In the genomic region with DNA sequence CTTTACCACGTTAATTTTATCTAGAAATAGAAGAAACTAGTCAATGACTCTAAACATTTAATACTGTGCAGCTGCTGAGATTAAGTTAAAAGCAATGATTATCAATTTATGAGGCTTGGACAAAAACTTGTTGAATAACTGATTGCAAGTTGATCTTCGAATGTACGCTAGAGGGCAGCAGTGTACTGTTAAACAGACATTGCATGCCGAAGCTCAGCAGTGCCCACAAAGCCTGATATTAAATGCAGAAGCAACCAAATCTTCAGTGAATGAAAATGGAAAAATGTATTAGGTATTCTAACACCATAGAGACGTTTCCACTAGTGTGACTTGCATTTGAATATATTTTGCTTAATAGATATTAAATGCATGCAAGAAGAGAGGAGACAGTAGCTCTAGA, we compare ENCODE assay signal across 9 mouse cellular contexts. TPM values are rescaled to one million over a fixed set of nuclear protein-coding genes. Genes with fewer than 3 reads are reported as not detected.
DNase-seq lines count a peak whose midpoint lies in the region; ATAC-seq and TF ChIP-seq lines count a peak whose summit lies in the region.
"Had no signal": no experiment of that assay in that cellular context is flagged by ENCODE, and none has a peak within 500 bp of the region (broad histone marks: within the 10 kb centered on the region; RNA-seq: fewer than 3 reads in every experiment).

No protein-coding gene starts in this region.

- ATAC-seq in heart, embryonic 12.5 days (ENCODE audit: insufficient number of reproducible peaks, low FRiP score): no peak
- peak; percentile 86 for ATAC-seq in frontal cortex, adult (ENCODE audit: low TSS enrichment)
- ATAC-seq in stomach, postnatal 0 days (ENCODE audit: low FRiP score, low TSS enrichment): no peak

- 3% methylated on average over 5 of the region's 5 CpGs for WGBS in heart, embryonic 12.5 days
- 1% methylated on average over 5 of the region's 5 CpGs for WGBS in midbrain, embryonic 10.5 days
- WGBS in stomach, postnatal 0 days: 0% methylated on average over 5 of the region's 5 CpGs

- dilution Hi-C loops in CH12.LX (cut with MboI; ENCODE audit: extremely low pct_ligation_motif_present, extremely low pct_unique_long_range_greater_than_20kb, low sequenced_read_pairs): no loop called here

- in situ Hi-C loops in CH12.LX (cut with MboI; ENCODE audit: low pct_ligation_motif_present, low pct_unique_long_range_greater_than_20kb, low sequenced_read_pairs): no loop called here

- no peaks in the 10 kb centered on the region for H3K9me3 ChIP-seq in heart, embryonic 12.5 days (replicated peaks)
- H3K9me3 ChIP-seq in CH12.LX (replicated peaks; ENCODE audit: low read length): no peaks in the 10 kb centered on the region
- H3K9me3 ChIP-seq in midbrain, embryonic 10.5 days (replicated peaks): no peaks in the 10 kb centered on the region
- H3K9me3 ChIP-seq in stomach, postnatal 0 days (ENCODE audit: control insufficient read depth, low read length): no peaks in the 10 kb centered on the region
- H3K9me3 ChIP-seq: liver, embryonic 15.5 days had no signal

- no peak overlapping the region for H3K4me3 ChIP-seq in heart, embryonic 12.5 days
- no peak overlapping the region for H3K4me3 ChIP-seq in CH12.LX (replicated peaks in 1 of 3; ENCODE audit: low read depth in 2 of 3, low read length in 2 of 3, poor library complexity in 1 of 3)
- H3K4me3 ChIP-seq in layer of hippocampus, adult 2 months: no peak overlapping the region
- no peak overlapping the region for H3K4me3 ChIP-seq in midbrain, embryonic 10.5 days
- no peak overlapping the region for H3K4me3 ChIP-seq in stomach, postnatal 0 days (ENCODE audit: low read depth, low read length)
- H3K4me3 ChIP-seq: liver, embryonic 15.5 days had no signal

- no peaks in the 10 kb centered on the region for H3K36me3 ChIP-seq in heart, embryonic 12.5 days
- H3K36me3 ChIP-seq in CH12.LX (replicated peaks in 1 of 2; ENCODE audit: control insufficient read depth in 1 of 2, insufficient read depth in 1 of 2, low read length in 1 of 2): peaks cover 0 to 21% of the 10 kb centered on the region in 2 experiments
- H3K36me3 ChIP-seq in midbrain, embryonic 10.5 days: no peaks in the 10 kb centered on the region
- no peaks in the 10 kb centered on the region for H3K36me3 ChIP-seq in stomach, postnatal 0 days (ENCODE audit: control insufficient read depth, insufficient read depth, low read length)
- H3K36me3 ChIP-seq: liver, embryonic 15.5 days had no signal

- no peak overlapping the region for H3K4me2 ChIP-seq in heart, embryonic 12.5 days
- H3K4me2 ChIP-seq in CH12.LX (ENCODE audit: insufficient read depth, low read depth, poor library complexity, severe bottlenecking): no peak overlapping the region
- H3K4me2 ChIP-seq in stomach, postnatal 0 days (replicated peaks; ENCODE audit: low read depth): no peak overlapping the region
- H3K4me2 ChIP-seq: liver, embryonic 15.5 days had no signal

- peak; percentile 61 to 88 for TF ChIP-seq CTCF in CH12.LX (conservative IDR thresholded peaks at IDR 0.05 in 1 of 2, IDR thresholded peaks at IDR 0.05 in 1 of 2; ENCODE audit: low read depth in 2 of 2, low read length in 2 of 2)
- peak; percentile 93 for TF ChIP-seq CTCF in layer of hippocampus, adult 2 months (conservative IDR thresholded peaks at IDR 0.05)
- TF ChIP-seq CTCF in stomach, postnatal 0 days (IDR thresholded peaks at IDR 0.05; ENCODE audit: low read depth): peak; percentile 90

- no peak for TF ChIP-seq POLR2A in CH12.LX (IDR thresholded peaks at IDR 0.05; ENCODE audit: low read depth, low read length)

- TF ChIP-seq EP300 in CH12.LX (IDR thresholded peaks at IDR 0.05; ENCODE audit: low read length): no peak
- TF ChIP-seq EP300 in stomach, postnatal 0 days (optimal IDR thresholded peaks at IDR 0.05): no peak

- no peak overlapping the region for H3K9ac ChIP-seq in heart, embryonic 12.5 days
- H3K9ac ChIP-seq in CH12.LX (ENCODE audit: insufficient read depth, low read depth): no peak overlapping the region
- H3K9ac ChIP-seq in stomach, postnatal 0 days (ENCODE audit: low read length): no peak overlapping the region
- H3K9ac ChIP-seq: liver, embryonic 15.5 days had no signal

- TF ChIP-seq RAD21 in CH12.LX (IDR thresholded peaks at IDR 0.05; ENCODE audit: low read depth, low read length): peak; percentile 96

- H3K79me2 ChIP-seq in CH12.LX (replicated peaks; ENCODE audit: control insufficient read depth, extremely low read depth, insufficient read depth, poor library complexity, severe bottlenecking): no peaks in the 10 kb centered on the region

- no peaks in the 10 kb centered on the region for H3K27me3 ChIP-seq in heart, embryonic 12.5 days (replicated peaks)
- no peaks in the 10 kb centered on the region for H3K27me3 ChIP-seq in CH12.LX (replicated peaks)
- H3K27me3 ChIP-seq in midbrain, embryonic 10.5 days (ENCODE audit: low read depth, poor library complexity, severe bottlenecking): no peaks in the 10 kb centered on the region
- no peaks in the 10 kb centered on the region for H3K27me3 ChIP-seq in stomach, postnatal 0 days (ENCODE audit: control insufficient read depth, insufficient read depth, low read length)
- H3K27me3 ChIP-seq: liver, embryonic 15.5 days had no signal

- H3K4me1 ChIP-seq in heart, embryonic 12.5 days (replicated peaks): no peaks in the 10 kb centered on the region
- peaks cover 0 to 27% of the 10 kb centered on the region in 2 experiments; a peak in 3 of 4 replicates for H3K4me1 ChIP-seq in CH12.LX (ENCODE audit: control insufficient read depth in 1 of 2, insufficient read depth in 2 of 2)
- H3K4me1 ChIP-seq in midbrain, embryonic 10.5 days: no peaks in the 10 kb centered on the region
- H3K4me1 ChIP-seq in stomach, postnatal 0 days (replicated peaks; ENCODE audit: control insufficient read depth, insufficient read depth): no peaks in the 10 kb centered on the region
- H3K4me1 ChIP-seq: liver, embryonic 15.5 days had no signal

- peak; percentile 9 to 56 for DNase-seq in heart, adult 18-20 months
- DNase-seq in CH12.LX (ENCODE audit: extremely low read depth): peak; percentile 72
- DNase-seq in c-Kit-positive CD71-positive TER-119-positive erythroid progenitor cells, embryonic 14.5 days (ENCODE audit: low spot score): peak; percentile 29
- peak; percentile 65 to 73 for DNase-seq in layer of hippocampus, adult 2 months (ENCODE audit: low spot score in 2 of 2)
- peak; percentile 28 for DNase-seq in midbrain, embryonic 10.5 days (ENCODE audit: low spot score)
- DNase-seq in stomach, postnatal 0 days (ENCODE audit: low spot score): peak; percentile 34

- no peak overlapping the region for H3K27ac ChIP-seq in heart, embryonic 12.5 days (ENCODE audit: poor library complexity, severe bottlenecking)
- H3K27ac ChIP-seq in CH12.LX (ENCODE audit: insufficient read depth, low read depth): no peak overlapping the region
- H3K27ac ChIP-seq in layer of hippocampus, adult 2 months: no peak overlapping the region
- H3K27ac ChIP-seq in midbrain, embryonic 10.5 days (replicated peaks): no peak overlapping the region
- H3K27ac ChIP-seq in stomach, postnatal 0 days (replicated peaks): no peak overlapping the region
- H3K27ac ChIP-seq: liver, embryonic 15.5 days had no signal

TF ChIP-seq in CH12.LX, 34 proteins besides CTCF, POLR2A, EP300 and RAD21 (continues in another document):
- no peak for TF ChIP-seq CHD2 (IDR thresholded peaks at IDR 0.05; ENCODE audit: low read length)
- TF ChIP-seq MYC (IDR thresholded peaks at IDR 0.05; ENCODE audit: low read depth, low read length): 0 out of 2 replicates have a peak, but pooled peaks have one; percentile 32
- TF ChIP-seq MXI1 (IDR thresholded peaks at IDR 0.05; ENCODE audit: low read depth, low read length): no peak
- 0 out of 2 replicates have a peak, but pooled peaks have one; percentile 31 for TF ChIP-seq JUND (conservative IDR thresholded peaks at IDR 0.05; ENCODE audit: low read depth, low read length)
- no peak for TF ChIP-seq ZKSCAN1 (IDR thresholded peaks at IDR 0.05; ENCODE audit: borderline replicate concordance, low read depth, low read length)
- 0 out of 2 replicates have a peak, but pooled peaks have one; percentile 29 for TF ChIP-seq ZC3H11A (IDR thresholded peaks at IDR 0.05; ENCODE audit: low read depth, low read length)
- TF ChIP-seq BHLHE40 (IDR thresholded peaks at IDR 0.05; ENCODE audit: low read depth, low read length): no peak; the same call in 1 of the 2 replicates
- no peak for TF ChIP-seq JUN (IDR thresholded peaks at IDR 0.05; ENCODE audit: insufficient read depth, low read depth, low read length)
- TF ChIP-seq IRF4 (IDR thresholded peaks at IDR 0.05; ENCODE audit: low read depth, low read length): 0 out of 2 replicates have a peak, but pooled peaks have one; percentile 9
- TF ChIP-seq ZNF384 (IDR thresholded peaks at IDR 0.05; ENCODE audit: low read depth, low read length): peak; percentile 55; the same call in 1 of the 2 replicates
- no peak for TF ChIP-seq UBTF (IDR thresholded peaks at IDR 0.05; ENCODE audit: low read depth, low read length)

RNA-seq across cellular contexts. Expression of gene 4931428L18Rik, which starts 12.3 kb away (rescaled TPM):
- total RNA-seq in heart, adult 18-20 months (2021): not detected
- not detected in 2 replicates for polyA plus RNA-seq in heart, embryonic 12.5 days (2016; fragmentation: Nextera tagmentation; extraction: Ambion mirVana)
- total RNA-seq in CH12.LX (2012; rRNA removed) (3.0 and 4.6 TPM in 2 replicates), CH12.LX (2014; rRNA removed) (9.3 and 9.7 TPM in 2 replicates)
- polyA plus RNA-seq in CH12.LX (2012; ENCODE audit: insufficient read length, low read depth): 11.0 and 13.1 TPM in 2 replicates
- not detected for total RNA-seq in layer of hippocampus, adult 2 months (2021)
- not detected in 2 replicates for polyA plus RNA-seq in midbrain, embryonic 10.5 days (2016; fragmentation: Nextera tagmentation; extraction: Ambion mirVana)
- polyA plus RNA-seq in stomach, postnatal 0 days (2015; fragmentation: Nextera tagmentation; extraction: Ambion mirVana): 0.16 and 0.17 TPM in 2 replicates
- polyA plus RNA-seq: liver, embryonic 15.5 days had no signal

RNA-seq across cellular contexts. Expression of gene Pih1d3, which starts 12.5 kb away (rescaled TPM):
- total RNA-seq in heart, adult 18-20 months (2021): not detected
- polyA plus RNA-seq in heart, embryonic 12.5 days (2016; fragmentation: Nextera tagmentation; extraction: Ambion mirVana): not detected in 2 replicates
- total RNA-seq in CH12.LX (2012; rRNA removed) (0.17 TPM in 1 of 2 replicates, not detected in the other), CH12.LX (2014; rRNA removed) (0.35 and 0.47 TPM in 2 replicates)
- 0.27 and 0.31 TPM in 2 replicates for polyA plus RNA-seq in CH12.LX (2012; ENCODE audit: insufficient read length, low read depth)
- total RNA-seq in layer of hippocampus, adult 2 months (2021): not detected
- polyA plus RNA-seq in midbrain, embryonic 10.5 days (2016; fragmentation: Nextera tagmentation; extraction: Ambion mirVana): not detected in 2 replicates
- polyA plus RNA-seq in stomach, postnatal 0 days (2015; fragmentation: Nextera tagmentation; extraction: Ambion mirVana): not detected in 2 replicates
- polyA plus RNA-seq: liver, embryonic 15.5 days had no signal

RNA-seq across cellular contexts. Expression of gene Lgsn, which starts 33.9 kb away (rescaled TPM):
- total RNA-seq in heart, adult 18-20 months (2021): not detected
- not detected in 2 replicates for polyA plus RNA-seq in heart, embryonic 12.5 days (2016; fragmentation: Nextera tagmentation; extraction: Ambion mirVana)
- 0.08 TPM in 2 replicates for total RNA-seq in CH12.LX (2012; rRNA removed)
- not detected in 2 replicates for total RNA-seq in CH12.LX (2014; rRNA removed)
- polyA plus RNA-seq in CH12.LX (2012; ENCODE audit: insufficient read length, low read depth): 0.42 and 0.70 TPM in 2 replicates
- total RNA-seq in layer of hippocampus, adult 2 months (2021): not detected
- not detected in 2 replicates for polyA plus RNA-seq in midbrain, embryonic 10.5 days (2016; fragmentation: Nextera tagmentation; extraction: Ambion mirVana)
- polyA plus RNA-seq in stomach, postnatal 0 days (2015; fragmentation: Nextera tagmentation; extraction: Ambion mirVana): not detected in 2 replicates
- polyA plus RNA-seq: liver, embryonic 15.5 days had no signal

Comparison
In these comparisons a context has a peak if more than half of its experiments do, and no peak if none do; other contexts are left out.
1. RNA of gene 4931428L18Rik, which starts 12.3 kb away (polyA plus RNA-seq): 11.0 to 13.1 TPM in CH12.LX; 0.16 to 0.17 TPM in stomach, postnatal 0 days, not detected in midbrain, embryonic 10.5 days and not detected in heart, embryonic 12.5 days; every median in the first group is over 10 times any median in the second.
2. Peak in every context shown above with its lines, with median percentiles within 50 percentile points of each other: DNase-seq and CTCF ChIP-seq.